Mouse (Mus musculus) lung, postnatal 36 days (tissue): ENCODE data around the gene Lin28b.
A peak's percentile ranks its signal among the peaks of the same experiment; 100 is the strongest.

Experiments used
- DNase-seq: peaks from one replicate; pipeline ENCODE4 v3.0.0; 2022; ENCODE audit warnings: mixed read lengths

Lin28b gene

DNA sequence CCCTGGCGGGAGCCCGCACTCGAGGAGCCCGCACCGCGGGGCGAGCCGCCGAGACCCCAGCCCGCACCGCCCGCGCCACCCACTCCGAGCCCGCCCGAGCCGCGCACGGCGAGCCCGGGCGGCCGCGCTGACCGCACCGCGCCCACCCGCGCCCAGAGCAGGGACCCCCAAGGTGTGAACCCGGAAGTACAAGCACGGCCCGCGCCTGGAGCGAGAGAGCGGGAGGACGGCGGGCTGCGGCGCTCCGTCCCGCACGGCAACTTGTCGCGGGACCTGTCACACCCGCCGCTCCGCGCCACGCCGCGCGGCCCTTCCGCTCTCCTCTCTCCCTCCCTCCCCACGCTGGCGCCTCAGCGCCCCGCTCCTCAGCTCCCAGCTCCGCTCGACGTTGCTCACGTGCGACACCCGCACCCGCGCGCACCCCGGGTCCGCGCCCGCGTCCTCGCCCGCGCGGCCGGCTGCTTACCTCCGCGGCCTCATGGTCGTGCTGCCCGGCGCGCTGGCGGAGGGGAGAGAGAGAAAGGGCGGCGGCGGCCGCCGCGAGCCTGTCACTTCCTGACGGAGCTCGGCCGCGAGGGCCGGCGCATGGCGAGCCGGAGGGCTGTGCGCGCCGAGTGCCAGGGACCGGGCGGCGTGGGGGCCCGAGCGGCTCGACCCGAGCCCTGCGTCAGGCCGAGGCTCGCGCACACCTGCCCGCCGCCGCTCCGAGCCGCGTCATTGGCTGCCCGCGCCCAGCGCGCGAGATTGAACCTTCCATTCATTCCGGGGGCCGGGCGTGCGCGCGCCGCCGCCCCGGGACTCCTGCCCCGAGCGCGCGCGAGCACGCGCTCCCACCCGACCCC is at the start of gene Lin28b:
Lin28b (minus strand) TSS at position 635 of the 842 bp plus-strand sequence.
- DNase-seq: peak; percentile 4

DNA sequence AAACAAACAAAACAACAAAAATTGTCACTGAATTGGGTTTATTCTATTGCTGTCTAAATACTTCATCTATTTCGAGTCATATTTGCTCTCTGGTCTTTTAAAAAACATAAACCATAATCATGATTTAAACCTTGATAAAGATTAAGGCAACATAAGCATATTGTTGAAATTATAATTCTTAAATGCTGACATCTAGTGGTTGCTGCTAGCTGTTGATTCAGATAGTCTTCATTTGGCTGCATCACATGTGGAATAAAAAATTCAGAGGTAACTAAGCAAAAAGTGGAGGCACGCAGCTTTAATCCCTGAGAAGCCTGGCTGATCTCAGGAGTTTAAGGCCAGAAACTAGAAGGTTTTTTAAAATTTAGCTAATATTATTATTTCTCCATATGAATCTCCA is 25.6 kb upstream of the Lin28b start:
- DNase-seq: no peak

DNA sequence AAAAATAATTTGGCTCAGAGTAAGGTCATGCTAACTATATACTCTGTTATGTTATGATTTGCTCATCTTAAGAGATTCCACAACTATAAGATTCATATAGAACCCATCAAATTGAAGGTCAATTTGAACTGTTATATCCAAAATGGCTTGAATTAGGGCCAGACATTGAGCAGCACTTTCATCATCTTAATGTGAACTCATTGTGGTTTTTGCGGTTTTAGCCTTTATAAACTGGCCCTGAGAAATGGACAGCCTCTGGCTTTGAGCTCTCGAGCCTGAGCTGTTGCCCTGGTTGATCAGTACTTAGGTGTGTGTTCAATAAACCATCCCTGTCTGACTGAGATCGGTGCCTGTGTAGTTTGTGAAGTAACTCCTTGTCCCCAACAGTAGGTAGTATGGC is 24.5 kb upstream of the Lin28b start:
- no peak for DNase-seq

DNA sequence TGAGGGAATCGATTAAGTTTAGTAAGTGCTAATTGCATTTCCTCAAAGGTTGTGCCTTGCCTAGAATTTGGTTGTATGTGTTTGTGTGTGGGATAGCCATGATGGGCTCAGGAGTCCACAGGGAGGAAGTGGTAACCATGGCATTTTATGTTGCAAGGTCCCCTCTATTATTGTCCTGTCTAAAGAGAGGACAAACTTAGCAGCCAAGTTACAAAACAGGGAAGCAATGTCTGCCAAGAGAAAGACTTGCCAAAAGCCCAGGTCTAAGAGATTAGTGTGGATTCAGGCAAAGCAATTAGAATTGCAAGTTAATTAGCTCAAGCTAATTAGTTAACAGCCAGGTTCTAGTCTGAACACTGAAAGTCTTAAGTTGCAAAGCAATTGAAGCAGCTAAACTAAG is 14.1 kb upstream of the Lin28b start:
- no peak for DNase-seq

DNA sequence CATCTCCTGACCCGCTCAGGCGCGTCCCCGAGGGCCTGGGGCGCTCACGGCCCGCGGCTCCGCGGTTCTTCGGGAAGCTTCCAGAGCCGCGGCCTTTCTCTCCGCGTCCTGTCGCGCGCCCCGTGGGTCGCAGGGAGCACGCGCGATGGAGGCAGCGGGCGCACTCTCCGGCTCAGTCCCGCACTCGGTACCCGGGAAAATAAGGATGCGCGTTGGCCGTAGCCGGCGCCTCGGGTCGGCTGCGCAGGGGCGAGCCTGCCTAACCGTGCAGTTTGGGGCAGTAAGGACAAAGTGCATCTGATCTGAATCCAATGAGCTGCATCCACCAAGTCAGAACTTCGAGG is 380 bp upstream of the Lin28b start:
- no peak for DNase-seq

DNA sequence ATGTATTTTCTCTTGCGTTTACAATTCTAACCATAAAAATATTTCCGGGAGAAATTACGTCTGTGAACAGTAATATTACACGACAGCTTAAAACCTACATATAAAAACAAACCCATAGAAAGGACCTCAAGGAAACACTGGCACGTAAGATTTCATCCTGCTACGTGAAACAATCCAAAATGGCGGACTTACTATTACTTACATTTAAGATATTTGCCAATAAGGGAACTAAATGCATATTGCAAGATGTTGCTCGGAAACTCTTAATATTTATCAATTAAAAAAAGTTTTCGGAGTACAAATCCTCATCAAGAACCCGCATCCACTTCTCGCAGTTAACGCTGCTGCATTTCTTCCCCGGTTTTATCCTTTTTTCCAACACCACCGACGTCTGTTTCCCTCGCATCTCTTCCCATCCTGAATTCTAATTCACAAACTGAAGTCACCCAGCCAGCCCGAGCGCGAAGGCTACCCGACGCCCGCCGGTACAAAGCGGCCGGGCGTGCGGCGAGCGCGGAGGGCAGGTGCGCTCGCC is 902 bp downstream of the Lin28b start:
- no peak for DNase-seq

DNA sequence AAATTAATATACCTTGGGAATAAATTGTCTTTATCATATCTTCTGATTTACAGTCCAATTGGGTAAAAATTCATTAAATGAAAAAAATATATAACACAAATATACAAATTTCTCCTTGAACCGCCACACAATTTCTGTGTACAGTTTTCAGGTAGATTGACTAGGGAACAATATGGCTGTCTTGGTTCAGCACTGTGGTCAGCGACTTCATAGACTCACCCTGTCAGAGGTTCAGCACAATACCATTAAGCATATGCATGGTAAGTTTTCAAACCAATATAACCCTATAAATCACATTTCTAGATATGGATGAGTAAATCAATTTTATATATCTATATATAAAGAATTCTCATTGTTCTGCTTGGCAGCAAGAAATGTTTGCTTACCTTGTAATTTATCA is 3.0 kb downstream of the Lin28b start:
- peak; percentile 7 for DNase-seq

DNA sequence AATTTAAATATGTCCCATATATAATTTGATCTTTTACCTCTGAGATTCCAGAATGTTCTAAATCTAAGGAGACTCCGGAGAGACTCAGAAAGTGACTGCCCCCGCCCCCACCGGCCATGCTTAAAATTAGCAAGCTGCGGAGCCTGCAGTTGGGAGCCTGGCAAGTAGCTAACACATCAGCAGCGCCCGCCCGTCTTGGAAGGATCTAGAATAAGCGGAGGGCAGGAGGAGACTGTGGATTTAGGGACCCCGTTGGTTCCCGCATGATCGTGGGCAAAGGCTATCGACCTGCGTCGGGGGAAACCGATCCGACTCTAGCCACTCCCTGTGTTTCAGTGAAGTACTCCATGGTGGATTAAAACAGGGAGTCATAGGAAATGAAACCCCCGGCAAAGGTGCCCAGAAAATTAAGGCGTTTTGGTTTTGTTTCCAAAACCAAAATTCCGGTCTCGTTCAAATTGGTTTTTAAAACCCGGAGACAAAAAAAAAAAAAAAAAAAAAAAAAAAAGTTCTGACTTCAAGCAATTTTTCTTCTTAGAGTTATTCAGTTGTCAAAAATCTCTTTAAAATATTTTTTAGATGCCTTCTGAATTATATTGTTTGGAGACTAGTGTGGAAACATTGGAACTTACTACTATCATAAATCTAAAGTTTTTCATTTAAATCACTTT is 12.4 kb downstream of the Lin28b start:
- DNase-seq: no peak

DNA sequence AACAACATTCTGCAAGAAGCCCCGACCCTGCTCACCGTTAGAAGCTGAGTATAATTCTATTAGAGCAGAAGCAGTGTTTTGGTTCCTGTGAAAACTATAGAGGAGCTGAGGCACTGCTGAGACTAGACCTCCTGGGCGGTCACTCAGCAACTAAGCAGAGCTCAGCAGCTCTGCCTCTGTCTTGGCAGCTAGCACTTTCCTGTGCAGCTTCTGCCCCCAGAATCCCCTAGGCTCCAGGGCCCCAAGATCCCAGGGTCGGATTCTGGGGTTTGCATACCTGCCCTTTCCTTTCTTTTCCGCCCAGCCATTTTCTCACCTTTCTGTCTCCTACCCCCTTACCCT is 13.1 kb downstream of the Lin28b start:
- no peak for DNase-seq

DNA sequence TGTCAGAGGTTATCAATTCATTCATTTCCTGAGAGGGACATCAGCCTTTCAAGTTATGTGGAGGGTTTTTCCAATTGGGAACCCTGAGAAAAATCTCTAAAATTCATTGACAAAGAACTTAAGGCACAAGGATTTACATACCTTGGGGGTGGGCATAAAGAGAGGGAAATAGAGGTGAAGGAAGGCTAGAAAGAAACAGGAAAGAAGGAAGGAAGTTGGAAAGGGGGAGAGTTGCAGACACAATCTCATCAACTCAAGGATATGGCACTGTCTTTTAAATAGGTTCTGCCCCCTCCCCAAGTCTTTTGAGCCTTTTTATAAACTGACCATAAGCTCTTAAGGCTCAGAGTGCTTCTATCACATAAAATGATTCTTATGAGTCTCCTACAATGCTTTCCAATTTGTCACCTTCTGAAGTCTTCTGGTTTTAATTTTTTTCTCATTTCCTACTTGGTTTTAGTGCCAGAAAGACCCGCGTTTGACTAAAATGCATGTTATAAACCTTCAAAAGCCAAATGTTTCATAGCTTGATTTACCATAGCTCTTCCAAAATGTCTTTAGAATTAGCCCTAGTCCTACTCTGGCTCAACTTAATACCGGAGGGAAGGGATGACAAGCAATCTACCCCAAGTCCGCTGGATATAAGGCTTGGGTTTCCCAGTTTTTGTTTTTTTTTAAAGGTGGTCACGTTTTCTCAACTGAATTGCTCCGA is 13.6 kb downstream of the Lin28b start:
- DNase-seq: no peak

DNA sequence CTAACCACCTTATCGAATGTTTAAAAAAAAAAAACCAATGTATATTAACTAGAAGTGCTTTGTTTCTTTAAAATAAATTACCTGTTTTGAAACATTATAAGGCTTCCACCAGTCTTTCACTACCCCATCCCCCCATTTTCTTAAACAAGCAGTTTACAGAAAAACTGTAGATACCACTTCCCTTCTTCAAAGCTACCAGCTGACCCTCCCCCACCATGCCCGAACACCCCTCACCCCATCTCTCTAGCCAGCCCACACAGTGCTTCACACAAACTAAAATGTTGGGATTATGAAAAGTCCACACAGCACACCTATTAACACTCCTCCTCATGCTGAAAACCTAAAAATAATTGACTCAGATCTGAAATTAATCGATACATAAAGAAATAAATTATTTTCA is 14.9 kb downstream of the Lin28b start:
- DNase-seq: no peak

DNA sequence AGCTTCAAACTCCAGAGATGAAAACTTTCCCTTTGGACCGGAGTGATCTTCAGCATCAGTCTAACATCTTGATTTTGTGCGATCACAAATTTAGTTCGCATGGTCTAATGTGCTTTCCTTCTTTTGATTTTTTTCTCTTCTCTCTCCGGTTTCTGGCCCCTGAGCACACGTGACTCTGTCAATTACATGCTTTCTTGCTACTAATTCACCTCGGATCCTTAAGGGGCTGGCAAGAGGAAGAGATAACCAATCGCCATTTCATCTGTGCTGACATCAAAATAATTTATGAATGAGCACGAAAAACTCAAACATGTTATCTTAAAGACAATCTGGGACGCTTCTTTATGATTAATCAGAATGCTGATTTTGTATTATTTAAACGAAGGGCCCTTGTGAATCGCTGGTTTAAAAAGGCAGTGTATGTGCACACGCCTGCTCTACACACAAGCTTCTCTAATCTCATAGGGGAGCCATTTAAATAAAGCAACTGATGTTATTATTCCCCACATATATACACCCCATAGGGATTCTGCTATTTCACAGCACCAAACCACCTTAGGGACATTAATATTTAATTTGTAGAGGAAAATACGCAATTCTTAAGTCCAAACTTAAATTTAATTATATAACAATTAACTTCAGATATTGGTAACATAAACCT is 16.0 kb downstream of the Lin28b start:
- no peak for DNase-seq

DNA sequence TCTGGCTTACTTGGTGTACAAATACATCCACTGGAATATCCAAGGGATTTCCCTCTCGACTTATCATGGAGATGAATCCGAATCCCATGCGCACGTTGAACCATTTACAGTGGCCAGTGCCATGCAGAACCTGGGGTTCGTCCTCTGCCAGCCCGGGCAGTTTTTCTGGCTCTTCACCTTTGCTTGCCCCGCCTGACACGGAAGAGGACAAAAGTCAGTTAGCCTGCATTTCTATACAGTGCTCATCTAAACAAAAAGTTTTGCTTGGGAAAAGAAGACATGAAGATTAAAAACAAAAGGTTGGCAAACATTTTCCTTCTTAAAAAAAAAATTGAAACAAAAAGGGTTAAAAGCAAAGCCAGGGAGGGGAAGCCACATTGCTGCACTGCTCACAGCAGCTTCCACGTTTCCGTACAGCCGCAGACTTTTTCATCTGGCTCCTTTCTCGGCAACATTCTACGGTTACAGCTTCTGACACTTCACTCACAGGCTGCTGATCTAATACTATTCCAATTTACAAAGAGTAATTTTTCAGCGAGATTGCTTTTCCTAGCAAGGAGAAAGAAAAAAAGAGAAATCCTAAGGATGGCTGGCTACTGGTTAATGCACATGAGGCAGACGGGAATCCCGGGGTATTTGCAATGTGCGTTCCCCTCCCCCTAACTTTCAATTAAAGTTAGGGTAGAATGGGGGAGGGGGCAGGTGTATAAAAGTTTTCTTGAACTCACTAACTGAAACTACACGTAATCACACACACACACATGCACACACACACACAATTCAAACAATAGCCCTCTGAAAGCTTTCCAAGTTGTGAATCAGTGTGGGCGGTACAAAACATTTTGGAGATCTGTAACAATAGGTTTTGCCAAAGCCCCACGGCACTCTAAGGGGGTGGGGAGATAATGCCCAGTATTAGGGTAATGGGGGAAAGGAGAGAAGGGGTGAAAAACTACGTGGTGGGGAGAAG is 16.9 kb downstream of the Lin28b start:
- DNase-seq: no peak

DNA sequence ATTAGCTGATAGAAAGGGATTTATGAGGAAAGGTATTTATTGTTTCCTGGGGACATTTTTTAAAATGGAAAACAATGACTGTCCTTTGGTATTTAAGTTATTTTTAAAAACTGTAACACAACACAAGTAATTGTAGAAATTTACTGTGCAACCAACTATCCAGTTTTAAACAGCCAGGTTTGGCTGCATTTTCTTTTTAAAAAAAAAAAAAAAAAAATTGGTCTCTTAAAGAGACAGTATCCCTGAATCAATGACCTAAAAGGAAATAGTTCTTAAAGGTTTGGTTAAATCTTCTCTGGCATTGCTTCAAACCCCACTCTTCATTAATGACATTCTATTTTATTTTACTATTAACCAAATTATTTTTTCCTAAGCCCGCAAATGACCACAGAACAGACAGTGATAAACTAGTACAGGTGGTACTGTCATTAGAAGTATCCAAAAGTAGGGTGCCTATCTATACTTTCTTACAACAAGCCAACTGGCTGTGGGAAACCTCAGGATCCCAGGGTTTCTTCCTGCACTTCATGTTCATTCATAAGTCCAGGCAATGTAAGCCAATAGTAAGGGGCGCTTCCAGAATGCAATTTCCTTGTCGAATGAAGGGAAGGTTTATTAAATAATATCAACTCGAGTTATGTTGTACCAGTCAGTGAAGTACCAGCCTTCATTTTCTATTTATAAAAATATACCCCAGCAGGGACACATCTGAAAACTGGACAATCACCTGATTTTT is 17.8 kb downstream of the Lin28b start:
- no peak for DNase-seq

DNA sequence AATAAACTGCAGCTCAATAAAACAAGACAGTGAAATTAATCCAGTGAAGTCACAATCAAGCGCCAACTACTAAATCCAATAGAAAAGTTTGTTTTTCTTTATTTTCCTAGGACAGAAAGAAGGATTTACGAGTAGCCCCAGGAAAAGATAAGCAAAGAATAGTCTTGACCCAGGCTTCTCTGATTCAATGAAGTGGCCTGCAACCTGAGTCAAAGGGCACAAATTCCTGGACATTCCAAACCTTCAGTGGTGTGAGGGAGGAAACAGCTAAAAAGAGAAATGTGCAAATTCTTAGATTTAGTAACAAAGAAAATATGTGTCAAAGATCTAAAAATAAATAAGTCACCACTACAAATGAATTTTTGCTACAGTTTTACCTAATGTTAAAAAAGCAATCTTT is 27.6 kb downstream of the Lin28b start:
- no peak for DNase-seq

DNA sequence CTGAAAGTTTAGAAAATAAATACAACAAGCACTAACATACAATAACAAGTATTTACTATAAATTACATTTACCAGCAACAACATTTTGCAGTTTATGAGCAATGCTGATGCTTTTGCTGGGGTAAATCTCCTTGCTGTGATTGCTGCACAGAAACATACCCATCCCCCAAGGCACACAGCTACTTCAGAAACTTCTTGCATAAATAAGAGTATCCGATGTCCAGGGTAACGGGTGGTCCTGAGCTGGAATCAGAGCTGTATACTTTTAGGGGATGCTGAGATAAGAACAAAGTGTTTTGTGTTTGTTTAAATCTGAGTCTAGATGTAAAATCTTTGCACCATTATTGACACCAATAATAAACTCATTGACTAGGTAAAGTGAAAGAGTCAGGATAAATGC is 28.1 kb downstream of the Lin28b start:
- DNase-seq: no peak

DNA sequence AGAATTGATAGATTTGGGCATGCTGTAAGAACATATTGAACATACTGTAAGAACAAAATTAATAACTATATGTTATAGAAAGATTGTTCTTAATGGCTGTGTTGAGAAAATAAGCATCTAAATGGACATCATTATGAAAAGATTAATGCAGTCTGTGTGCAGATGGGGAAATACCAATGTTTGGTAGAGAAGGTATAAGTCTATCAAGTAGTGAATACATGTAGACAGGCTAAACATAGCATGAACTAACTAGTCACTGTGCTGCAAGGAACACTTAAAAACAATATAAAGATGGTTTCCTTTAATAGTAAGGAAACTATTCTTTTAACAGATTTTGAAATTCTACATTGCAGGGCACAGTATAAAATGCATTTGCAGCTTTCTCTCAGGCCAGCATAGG is 39.6 kb downstream of the Lin28b start:
- no peak for DNase-seq

DNA sequence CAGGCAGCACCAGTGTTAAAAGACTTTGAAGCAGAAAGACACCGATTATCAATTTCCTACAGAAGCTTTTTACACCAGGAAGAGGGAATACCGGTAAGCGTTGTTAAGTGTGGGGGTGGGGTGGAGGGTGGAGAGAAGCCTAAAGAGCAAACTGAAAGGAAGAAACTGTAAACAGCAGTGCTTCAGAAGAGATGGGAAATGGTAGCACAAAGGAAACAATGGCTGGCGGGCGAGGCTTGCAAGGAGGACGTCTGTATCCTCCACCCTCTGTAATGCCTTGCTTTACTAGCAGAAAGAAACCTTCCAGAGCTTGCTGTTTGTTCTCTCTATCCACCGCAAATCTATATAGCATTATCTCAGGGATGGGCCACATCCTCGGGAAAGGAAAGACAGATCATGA is 40.0 kb downstream of the Lin28b start:
- no peak for DNase-seq

DNA sequence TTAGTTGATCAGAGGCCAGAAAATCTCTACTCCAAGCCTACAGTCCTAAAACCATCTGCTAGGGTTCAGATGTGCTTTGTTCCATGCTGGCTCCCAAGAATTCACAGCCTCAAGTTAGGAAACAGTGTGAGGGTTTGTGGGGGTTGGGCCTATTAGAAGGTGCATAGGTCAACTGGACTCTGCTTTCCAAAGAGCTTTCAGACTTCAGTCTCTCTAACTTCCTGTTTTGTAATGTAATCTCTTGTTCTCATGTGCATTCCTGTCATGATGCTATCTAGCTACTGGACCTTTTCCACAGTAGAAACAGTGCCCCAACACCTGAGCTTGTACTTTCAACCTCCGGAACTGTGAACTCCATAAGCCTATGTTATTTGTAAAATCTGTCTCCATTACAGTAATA is 63.8 kb downstream of the Lin28b start:
- no peak for DNase-seq

DNA sequence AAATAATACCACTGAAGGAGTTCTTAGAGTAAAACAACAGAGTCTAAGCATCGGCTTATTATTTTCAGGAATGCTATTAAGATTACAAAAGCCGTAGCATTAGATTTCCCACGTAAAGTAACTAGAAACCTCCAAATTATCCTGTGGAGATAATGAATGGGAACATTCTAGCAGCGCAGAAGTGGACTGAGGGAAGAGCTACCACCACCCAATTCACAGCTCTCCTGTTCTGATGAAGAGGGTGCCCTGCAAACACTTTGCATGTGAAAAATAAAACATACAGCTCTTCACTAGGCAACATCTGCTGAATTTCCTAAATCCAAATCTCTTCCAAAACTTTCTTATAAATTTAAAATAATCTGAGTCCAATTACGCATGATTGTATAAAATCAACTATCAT is 74.1 kb downstream of the Lin28b start:
- no peak for DNase-seq

DNA sequence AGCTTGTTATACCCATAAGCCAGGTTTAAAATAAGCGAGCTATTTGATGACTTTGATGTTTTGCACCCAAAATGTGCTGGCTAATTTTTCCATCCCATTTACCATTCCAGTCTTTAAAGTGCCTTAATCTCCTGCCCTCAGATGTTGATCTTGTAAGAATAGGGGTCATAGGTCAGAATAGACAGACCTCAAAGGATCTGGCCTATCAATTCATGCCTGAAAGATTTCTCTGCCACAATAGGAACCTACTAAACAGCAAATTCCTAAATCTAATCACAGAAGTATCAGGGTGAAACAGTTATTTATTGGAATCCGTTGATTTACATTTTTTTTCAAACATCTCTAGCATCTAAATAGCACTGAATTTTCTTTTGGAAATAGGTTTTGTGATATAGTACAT is 74.5 kb downstream of the Lin28b start:
- DNase-seq: no peak
